ENCODE assay signal across 8 mouse cellular contexts in genomic region chr1:36512966-36513280, GRCm38 (mm10). TPM values are rescaled to one million over a fixed set of nuclear protein-coding genes. Genes with fewer than 3 reads are reported as not detected.
DNase-seq lines count a peak whose midpoint lies in the region; ATAC-seq and TF ChIP-seq lines count a peak whose summit lies in the region.

No protein-coding gene starts in this region.

- peak overlapping the region; percentile 97 for H3K27ac ChIP-seq in heart, embryonic 16.5 days (ENCODE audit: low read length)
- H3K27ac ChIP-seq in MEL (ENCODE audit: control insufficient read depth, low read depth, low read length) (no peak overlapping the region), macrophage (no peak overlapping the region)
- peak overlapping the region; percentile 97 for H3K27ac ChIP-seq in forebrain, postnatal 0 days (ENCODE audit: low read depth, low read length)

- H3K4me1 ChIP-seq in heart, embryonic 16.5 days (ENCODE audit: control insufficient read depth, insufficient read depth, low read length), result peaks cover 36% of the 10 kb centered on the region
- H3K4me1 ChIP-seq in MEL (ENCODE audit: control insufficient read depth in 1 of 2, insufficient read depth in 2 of 2, low read length in 2 of 2), result peaks cover 2 to 7% of the 10 kb centered on the region in 2 experiments
- H3K4me1 ChIP-seq in forebrain, postnatal 0 days (ENCODE audit: insufficient read depth), result peaks cover 14% of the 10 kb centered on the region

- peak overlapping the region; percentile 96 for H3K9ac ChIP-seq in heart, embryonic 16.5 days (ENCODE audit: low read length)
- peak overlapping the region; percentile 73 for H3K9ac ChIP-seq in MEL (ENCODE audit: control insufficient read depth, low read depth, low read length, poor library complexity, severe bottlenecking)
- H3K9ac ChIP-seq in forebrain, postnatal 0 days, result peak overlapping the region; percentile 92

- no peaks in the 10 kb centered on the region for H3K27me3 ChIP-seq in heart, embryonic 16.5 days (ENCODE audit: control insufficient read depth, insufficient read depth, low read length)
- H3K27me3 ChIP-seq in MEL (ENCODE audit: control insufficient read depth in 1 of 2, insufficient read depth in 2 of 2, low read length in 2 of 2), result no peaks in the 10 kb centered on the region
- H3K27me3 ChIP-seq in forebrain, postnatal 0 days (ENCODE audit: insufficient read depth, low read length), result no peaks in the 10 kb centered on the region

- H3K4me2 ChIP-seq in heart, embryonic 16.5 days (ENCODE audit: low read depth, low read length), result peak overlapping the region; percentile 97
- peak overlapping the region; percentile 89 for H3K4me2 ChIP-seq in forebrain, postnatal 0 days (ENCODE audit: low read depth)

- WGBS in heart, embryonic 16.5 days, result 2% methylated on average over 16 of the region's 16 CpGs
- WGBS in forebrain, postnatal 0 days, result under 1% methylated on average over 16 of the region's 16 CpGs
- WGBS in macrophage (ENCODE audit: missing documents), result 7% methylated on average over 16 of the region's 16 CpGs

- H3K79me2 ChIP-seq in MEL (ENCODE audit: control insufficient read depth, insufficient read depth, low read length, poor library complexity) (peaks cover 8% of the 10 kb centered on the region), macrophage (ENCODE audit: inconsistent target) (peaks cover 41% of the 10 kb centered on the region; the same call in 1 of the 2 replicates)

- DNase-seq in heart, postnatal 4 days, result no peak
- DNase-seq in MEL (ENCODE audit: low read depth, low spot score), result peak; percentile 54
- peak; percentile 27 for DNase-seq in forebrain, postnatal 0 days
- no peak for DNase-seq in adrenal gland, postnatal 14 days
- DNase-seq in spleen, postnatal 36 days (ENCODE audit: low spot score in 2 of 2), result no peak
- no peak for DNase-seq in right cerebral cortex, postnatal 4 days

- TF ChIP-seq POLR2A in MEL (IDR thresholded peaks at IDR 0.05; ENCODE audit: control insufficient read depth in 1 of 2, insufficient read depth in 1 of 2, low read depth in 1 of 2, low read length in 2 of 2, poor library complexity in 1 of 2), result no peak

- ATAC-seq in heart, embryonic 16.5 days (replicated peaks; ENCODE audit: extremely low read depth, insufficient read depth, low FRiP score), result no peak
- ATAC-seq in forebrain, postnatal 0 days, result no peak

- no peaks in the 10 kb centered on the region; the same call in 1 of the 2 replicates for H3K9me3 ChIP-seq in heart, embryonic 16.5 days (replicated peaks; ENCODE audit: control insufficient read depth, low read length)
- H3K9me3 ChIP-seq in MEL (replicated peaks; ENCODE audit: insufficient read depth, low read length), result no peaks in the 10 kb centered on the region
- H3K9me3 ChIP-seq in forebrain, postnatal 0 days (ENCODE audit: low read length), result no peaks in the 10 kb centered on the region

- TF ChIP-seq RAD21 in MEL (IDR thresholded peaks at IDR 0.05; ENCODE audit: low read depth, low read length), result no peak

- no peak for TF ChIP-seq CTCF in MEL (IDR thresholded peaks at IDR 0.05 in 2 of 3, conservative IDR thresholded peaks at IDR 0.05 in 1 of 3; ENCODE audit: control insufficient read depth in 1 of 3, insufficient read depth in 1 of 3, low read depth in 2 of 3, low read length in 3 of 3, poor library complexity in 1 of 3, severe bottlenecking in 1 of 3)
- TF ChIP-seq CTCF in forebrain, postnatal 0 days (IDR thresholded peaks at IDR 0.05; ENCODE audit: low read depth), result no peak

- no peak for TF ChIP-seq EP300 in MEL (IDR thresholded peaks at IDR 0.05; ENCODE audit: low read depth in 1 of 2, low read length in 2 of 2)

- peaks cover 4% of the 10 kb centered on the region; the same call in 1 of the 2 replicates for H3K36me3 ChIP-seq in heart, embryonic 16.5 days (ENCODE audit: control insufficient read depth, insufficient read depth)
- peaks cover 0 to 3% of the 10 kb centered on the region in 2 experiments; a peak in 2 of 4 replicates for H3K36me3 ChIP-seq in MEL (ENCODE audit: control insufficient read depth in 1 of 2, insufficient read depth in 2 of 2, low read length in 2 of 2)
- peaks cover 2% of the 10 kb centered on the region; the same call in 1 of the 2 replicates for H3K36me3 ChIP-seq in forebrain, postnatal 0 days (ENCODE audit: insufficient read depth)
- no peaks in the 10 kb centered on the region for H3K36me3 ChIP-seq in macrophage (ENCODE audit: inconsistent target)

- H3K4me3 ChIP-seq in heart, embryonic 16.5 days (ENCODE audit: low read length), result peak overlapping the region; percentile 85
- H3K4me3 ChIP-seq in MEL (ENCODE audit: control insufficient read depth in 1 of 2, insufficient read depth in 1 of 2, low read depth in 2 of 2, low read length in 2 of 2), result peak overlapping the region; percentile 62 to 82
- peak overlapping the region; percentile 90 for H3K4me3 ChIP-seq in forebrain, postnatal 0 days (ENCODE audit: low read depth, low read length)
- H3K4me3 ChIP-seq in macrophage (ENCODE audit: inconsistent target), result peak overlapping the region; percentile 23

RNA-seq across cellular contexts. Expression of gene Cnnm3, which starts 1.3 kb away (rescaled TPM):
- 1.8 and 2.4 TPM in 2 replicates for polyA plus RNA-seq in heart, embryonic 16.5 days (2015; fragmentation: Nextera tagmentation; extraction: Ambion mirVana)
- total RNA-seq in heart, postnatal 4 days (2021), result 10 to 100 TPM; 14.9 to 15.7 TPM
- total RNA-seq in MEL (2012; rRNA removed), result 3.8 and 4.2 TPM in 2 replicates
- polyA plus RNA-seq in MEL (2012; ENCODE audit: insufficient read depth in 1 of 2, insufficient read length in 2 of 2, low read depth in 1 of 2, low replicate concordance in 2 of 2, missing spikeins in 1 of 2) (1 to 10 TPM in 1 of 2 experiments, not detected in 1; 9.9 TPM), macrophage (2018) (6.7 to 14.7 TPM (median 6.8 TPM) in 3 replicates)
- total RNA-seq in forebrain, postnatal 0 days (2014; rRNA removed), result 25.6 and 29.1 TPM in 2 replicates
- polyA plus RNA-seq in forebrain, postnatal 0 days (2015; fragmentation: Nextera tagmentation; extraction: Ambion mirVana), result 3.7 and 4.8 TPM in 2 replicates
- total RNA-seq in macrophage (2018; cell fraction: chromatin; rRNA removed), result 10 to 100 TPM in 16 of 26 experiments, 1 to 10 TPM in 10; 2.7 to 42.7 (median 14.5) TPM
- total RNA-seq in macrophage (2018; cell fraction: cytosol; rRNA removed), result 10 to 100 TPM in 11 of 26 experiments, 1 to 10 TPM in 15; 4.3 to 23.0 (median 9.2) TPM
- total RNA-seq in macrophage (2018; cell fraction: nucleus; rRNA removed), result 10 to 100 TPM in 23 of 26 experiments, 1 to 10 TPM in 3; 8.2 to 41.7 (median 17.7) TPM
- total RNA-seq in adrenal gland, postnatal 14 days (2021), result 26.3 and 27.5 TPM in 2 replicates

RNA-seq across cellular contexts. Expression of gene Ankrd23, which starts 23.8 kb away (rescaled TPM):
- 30.2 and 32.7 TPM in 2 replicates for polyA plus RNA-seq in heart, embryonic 16.5 days (2015; fragmentation: Nextera tagmentation; extraction: Ambion mirVana)
- 100 to 1,000 TPM; 151 to 159 TPM for total RNA-seq in heart, postnatal 4 days (2021)
- 2.0 and 2.9 TPM in 2 replicates for total RNA-seq in MEL (2012; rRNA removed)
- polyA plus RNA-seq in MEL (2012; ENCODE audit: insufficient read depth in 1 of 2, insufficient read length in 2 of 2, low read depth in 1 of 2, low replicate concordance in 2 of 2, missing spikeins in 1 of 2) (1 to 10 TPM in 1 of 2 experiments, not detected in 1; 3.7 TPM), macrophage (2018) (1.3 to 4.4 TPM (median 1.6 TPM) in 3 replicates)
- 6.3 and 9.8 TPM in 2 replicates for total RNA-seq in forebrain, postnatal 0 days (2014; rRNA removed)
- 4.5 and 5.3 TPM in 2 replicates for polyA plus RNA-seq in forebrain, postnatal 0 days (2015; fragmentation: Nextera tagmentation; extraction: Ambion mirVana)
- 10 to 100 TPM; 11.4 to 52.4 (median 31.3) TPM for total RNA-seq in macrophage (2018; cell fraction: chromatin; rRNA removed)
- total RNA-seq in macrophage (2018; cell fraction: cytosol; rRNA removed), result 1 to 10 TPM in 6 of 26 experiments, under 1 TPM in 17, not detected in 3; 0.10 to 1.9 (median 0.41) TPM
- total RNA-seq in macrophage (2018; cell fraction: nucleus; rRNA removed), result 10 to 100 TPM in 15 of 26 experiments, 1 to 10 TPM in 11; 1.0 to 32.8 (median 12.9) TPM
- total RNA-seq in adrenal gland, postnatal 14 days (2021), result 8.9 and 9.7 TPM in 2 replicates

RNA-seq across cellular contexts. Expression of gene Gm42417, which starts 26.3 kb away (rescaled TPM):
- not detected in 2 replicates for polyA plus RNA-seq in heart, embryonic 16.5 days (2015; fragmentation: Nextera tagmentation; extraction: Ambion mirVana)
- total RNA-seq in heart, postnatal 4 days (2021), result 10 to 100 TPM; 48.6 to 69.8 TPM
- not detected in 2 replicates for total RNA-seq in MEL (2012; rRNA removed)
- polyA plus RNA-seq in MEL (2012; ENCODE audit: insufficient read depth in 1 of 2, insufficient read length in 2 of 2, low read depth in 1 of 2, low replicate concordance in 2 of 2, missing spikeins in 1 of 2) (under 1 TPM in 1 of 2 experiments, not detected in 1; 0.74 TPM), macrophage (2018) (0.11 TPM in 1 of 3 replicates, not detected in the others)
- total RNA-seq in forebrain, postnatal 0 days (2014; rRNA removed), result 0.38 TPM in 1 of 2 replicates, not detected in the other
- 0.27 TPM in 1 of 2 replicates, not detected in the other for polyA plus RNA-seq in forebrain, postnatal 0 days (2015; fragmentation: Nextera tagmentation; extraction: Ambion mirVana)
- 1 to 10 TPM in 5 of 26 experiments, under 1 TPM in 4, not detected in 17; 0.51 to 3.4 (median 1.0) TPM for total RNA-seq in macrophage (2018; cell fraction: chromatin; rRNA removed)
- under 1 TPM in 9 of 26 experiments, not detected in 17; 0.05 to 0.34 (median 0.19) TPM for total RNA-seq in macrophage (2018; cell fraction: cytosol; rRNA removed)
- total RNA-seq in macrophage (2018; cell fraction: nucleus; rRNA removed), result 1 to 10 TPM in 3 of 26 experiments, under 1 TPM in 1, not detected in 22; 0.59 to 1.6 (median 1.3) TPM
- total RNA-seq in adrenal gland, postnatal 14 days (2021), result 2.1 TPM in 1 of 2 replicates, not detected in the other

RNA-seq across cellular contexts. Expression of gene Ankrd39, which starts 34.3 kb away (rescaled TPM):
- 31.1 and 32.5 TPM in 2 replicates for polyA plus RNA-seq in heart, embryonic 16.5 days (2015; fragmentation: Nextera tagmentation; extraction: Ambion mirVana)
- total RNA-seq in heart, postnatal 4 days (2021), result 10 to 100 TPM; 16.0 to 18.5 TPM
- total RNA-seq in MEL (2012; rRNA removed), result 8.8 and 9.7 TPM in 2 replicates
- polyA plus RNA-seq in MEL (2012; ENCODE audit: insufficient read depth in 1 of 2, insufficient read length in 2 of 2, low read depth in 1 of 2, low replicate concordance in 2 of 2, missing spikeins in 1 of 2) (10 to 100 TPM in 1 of 2 experiments, not detected in 1; 14.4 TPM), macrophage (2018) (1.6 to 6.1 TPM (median 5.0 TPM) in 3 replicates)
- 19.3 and 25.5 TPM in 2 replicates for total RNA-seq in forebrain, postnatal 0 days (2014; rRNA removed)
- polyA plus RNA-seq in forebrain, postnatal 0 days (2015; fragmentation: Nextera tagmentation; extraction: Ambion mirVana), result 21.1 and 23.6 TPM in 2 replicates
- 10 to 100 TPM in 17 of 26 experiments, 1 to 10 TPM in 9; 4.8 to 33.0 (median 16.0) TPM for total RNA-seq in macrophage (2018; cell fraction: chromatin; rRNA removed)
- total RNA-seq in macrophage (2018; cell fraction: cytosol; rRNA removed), result 1 to 10 TPM; 2.1 to 5.6 (median 2.9) TPM
- 10 to 100 TPM in 18 of 26 experiments, 1 to 10 TPM in 8; 3.6 to 25.4 (median 13.5) TPM for total RNA-seq in macrophage (2018; cell fraction: nucleus; rRNA removed)
- total RNA-seq in adrenal gland, postnatal 14 days (2021), result 11.7 and 15.3 TPM in 2 replicates

RNA-seq across cellular contexts. Expression of gene Cnnm4, which starts 41.5 kb away (rescaled TPM):
- 6.6 and 6.9 TPM in 2 replicates for polyA plus RNA-seq in heart, embryonic 16.5 days (2015; fragmentation: Nextera tagmentation; extraction: Ambion mirVana)
- 1 to 10 TPM; 4.4 to 4.8 TPM for total RNA-seq in heart, postnatal 4 days (2021)
- 7.8 and 8.1 TPM in 2 replicates for total RNA-seq in MEL (2012; rRNA removed)
- polyA plus RNA-seq in MEL (2012; ENCODE audit: insufficient read depth in 1 of 2, insufficient read length in 2 of 2, low read depth in 1 of 2, low replicate concordance in 2 of 2, missing spikeins in 1 of 2), result 1 to 10 TPM in 1 of 2 experiments, not detected in 1; 8.5 TPM
- 12.3 and 14.6 TPM in 2 replicates for total RNA-seq in forebrain, postnatal 0 days (2014; rRNA removed)
- 7.2 and 9.4 TPM in 2 replicates for polyA plus RNA-seq in forebrain, postnatal 0 days (2015; fragmentation: Nextera tagmentation; extraction: Ambion mirVana)
- 10 to 100 TPM in 2 of 26 experiments, 1 to 10 TPM in 24; 3.2 to 10.9 (median 6.8) TPM for total RNA-seq in macrophage (2018; cell fraction: chromatin; rRNA removed)
- 1 to 10 TPM; 3.4 to 6.4 (median 5.0) TPM for total RNA-seq in macrophage (2018; cell fraction: cytosol; rRNA removed)
- total RNA-seq in macrophage (2018; cell fraction: nucleus; rRNA removed), result 10 to 100 TPM in 11 of 26 experiments, 1 to 10 TPM in 15; 4.8 to 14.0 (median 9.1) TPM
- 2.9 to 3.6 TPM (median 3.0 TPM) in 3 replicates for polyA plus RNA-seq in macrophage (2018)
- total RNA-seq in adrenal gland, postnatal 14 days (2021), result 4.2 and 4.6 TPM in 2 replicates

Comparison
In these comparisons a context has a peak if more than half of its experiments do, and no peak if none do; other contexts are left out.
1. H3K27ac ChIP-seq: peak in heart, embryonic 16.5 days (single experiment) and forebrain, postnatal 0 days (single experiment); none in MEL (single experiment) and macrophage (single experiment).
2. H3K4me3 ChIP-seq: peak in every context shown above with its lines; median percentile 90 in forebrain, postnatal 0 days; 85 in heart, embryonic 16.5 days; 72 in MEL; 23 in macrophage.
3. DNase-seq: peak in MEL (single experiment) and forebrain, postnatal 0 days (single experiment); none in heart, postnatal 4 days (single experiment), adrenal gland, postnatal 14 days (single experiment), spleen, postnatal 36 days (0 of 2) and right cerebral cortex, postnatal 4 days (single experiment).
4. RNA of gene Ankrd23, which starts 23.8 kb away (total RNA-seq): 151 to 159 TPM in heart, postnatal 4 days; 6.3 to 9.8 TPM in forebrain, postnatal 0 days, 8.9 to 9.7 TPM in adrenal gland, postnatal 14 days and 2.0 to 2.9 TPM in MEL; every median in the first group is over 10 times any median in the second.
5. RNA of gene Gm42417, which starts 26.3 kb away (total RNA-seq): 48.6 to 69.8 TPM in heart, postnatal 4 days; 2.1 TPM in adrenal gland, postnatal 14 days, 0.38 TPM in forebrain, postnatal 0 days and not detected in MEL; every median in the first group is over 10 times any median in the second.
6. Peak in every context shown above with its lines, with median percentiles within 50 percentile points of each other: H3K9ac ChIP-seq.